Mouse (Mus musculus) adrenal gland, adult (tissue): ENCODE measurements around the gene Atp5k.

Experiments
- DNase-seq, 2 experiments: peaks; one replicate each; pipeline ENCODE4 v3.0.0; 2022 to 2023; ENCODE audit warnings: low spot score in 1 of 2; ENCODE audit not compliant: inconsistent age in 2 of 2

Gene Atp5k

DNA sequence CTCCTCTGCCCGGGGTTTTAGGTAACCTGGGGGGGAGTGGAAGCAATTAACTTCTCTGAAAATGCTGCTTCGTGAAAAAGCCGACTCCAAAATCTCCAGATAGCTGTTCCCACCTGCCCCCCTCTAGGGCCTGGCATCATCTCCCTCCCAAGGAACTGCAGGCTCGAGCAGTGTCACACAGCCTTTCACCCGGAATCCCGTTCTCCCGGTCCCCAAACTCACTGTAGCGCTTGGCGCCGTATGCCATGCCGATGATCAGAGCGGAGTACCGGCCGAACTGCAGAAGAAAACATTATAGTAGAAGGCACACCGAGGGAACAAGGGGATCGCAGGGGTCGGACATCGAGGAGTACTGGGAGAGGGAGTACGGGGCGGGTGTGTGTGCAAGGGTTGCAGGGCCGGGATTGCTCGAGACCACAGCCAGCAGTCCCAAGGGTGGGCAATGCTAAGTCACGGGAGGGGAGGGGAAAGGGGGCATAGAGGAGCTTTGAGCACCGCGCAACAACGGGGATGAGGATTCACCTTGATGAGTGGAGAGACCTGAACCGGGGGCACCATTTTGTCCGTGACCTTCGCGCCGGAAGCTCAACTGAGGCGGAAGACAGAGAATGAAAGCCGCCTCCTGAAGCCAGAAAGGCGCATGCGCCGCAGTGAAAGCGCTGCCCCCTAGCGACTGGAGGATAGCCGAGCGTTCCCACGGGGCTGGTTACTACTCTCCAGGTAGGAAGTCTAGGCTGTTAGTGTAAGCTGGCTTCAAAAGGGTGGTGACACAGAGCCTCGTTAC is at the start of gene Atp5k:
Gene Atp5k (minus strand): TSS at position 645 of the 784 bp plus-strand sequence.
- peak; percentile 94 to 98 for DNase-seq

- DNase-seq = no peak
These were observed 48.8 kb upstream of the Atp5k start for GRCm38 (mm10) chr5:108483006-108483405.

GRCm38 (mm10) chr5:108475977-108476376 is 41.7 kb upstream of the Atp5k start:
- DNase-seq = peak in 1 of 2 experiments; percentile 16

DNA sequence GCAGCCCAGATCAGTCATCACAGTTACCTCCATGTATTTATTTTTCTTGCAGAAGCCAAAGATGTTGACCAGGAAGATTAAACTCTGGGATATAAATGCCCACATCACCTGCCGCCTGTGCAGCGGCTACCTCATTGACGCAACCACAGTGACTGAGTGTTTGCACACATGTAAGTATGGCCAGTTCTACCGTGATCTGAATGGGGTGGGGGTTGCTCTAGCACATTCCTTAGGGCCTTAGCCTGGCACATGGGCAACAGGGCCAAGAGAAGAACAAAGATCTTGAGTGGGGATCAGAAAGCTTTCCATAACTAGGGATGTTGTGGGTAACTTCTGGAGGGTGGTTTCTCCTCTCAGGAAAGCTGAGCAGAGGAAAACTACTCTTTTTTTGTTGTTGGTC is 39.5 kb upstream of the Atp5k start:
- no peak for DNase-seq

GRCm38 (mm10) chr5:108469617-108470016 is 35.4 kb upstream of the Atp5k start:
- no peak for DNase-seq

- no peak for DNase-seq
These were observed 32.4 kb upstream of the Atp5k start for GRCm38 (mm10) chr5:108466647-108467046.

DNA sequence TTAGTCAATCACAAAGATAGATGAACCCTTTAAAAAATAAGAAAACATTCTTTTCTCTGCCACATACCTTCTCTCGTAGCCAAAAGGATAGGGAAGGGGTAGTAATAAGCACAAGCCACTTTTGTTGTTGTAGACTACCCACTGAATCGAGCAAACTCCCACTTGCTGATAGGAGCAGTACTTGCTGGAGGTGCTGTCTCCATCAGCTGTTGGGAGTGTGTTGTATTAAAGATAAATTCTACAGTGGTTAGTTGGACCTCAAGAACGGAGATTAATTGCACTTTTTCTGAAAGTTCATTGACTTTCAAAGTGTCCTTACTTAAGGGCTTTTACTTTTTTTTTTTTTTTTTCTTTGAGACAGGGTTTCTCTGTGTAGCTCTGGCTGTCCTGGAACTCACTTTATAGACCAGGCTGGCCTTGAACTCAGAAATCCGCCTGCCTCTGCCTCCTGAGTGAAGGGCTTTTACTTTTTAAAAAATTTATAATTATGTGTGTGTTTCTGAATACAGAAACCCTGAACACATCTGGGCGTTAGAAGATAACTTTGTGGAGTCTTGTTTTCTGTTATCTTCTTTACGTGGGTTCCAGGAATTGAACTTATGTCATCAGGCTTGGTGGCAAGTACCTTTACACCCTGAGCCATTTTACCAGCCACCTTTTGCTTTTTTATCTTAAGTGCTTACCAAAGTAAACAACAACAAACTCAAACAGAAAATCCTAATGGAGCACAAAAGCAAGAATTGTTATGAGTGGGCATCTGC is 31.1 kb upstream of the Atp5k start:
- DNase-seq = no peak

DNA sequence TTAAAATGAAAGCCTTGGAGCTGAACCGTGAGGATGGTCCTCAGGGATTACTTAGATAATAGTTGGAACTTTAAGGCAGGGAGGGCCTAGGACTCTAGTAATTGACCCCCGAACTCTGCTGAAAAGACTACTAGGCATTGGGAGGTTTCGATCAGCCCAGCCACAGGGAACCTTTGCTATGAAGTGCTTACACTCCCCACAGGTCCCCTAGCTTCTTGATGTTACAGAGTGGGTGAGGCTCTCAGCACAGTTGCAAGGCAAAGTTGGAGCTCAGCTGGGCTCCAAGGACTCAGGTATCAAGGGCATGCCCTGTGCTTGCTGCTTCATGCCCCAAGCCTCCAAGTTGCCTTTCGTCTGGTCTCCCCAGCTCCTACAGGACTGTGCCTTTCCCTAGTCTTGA is 28.2 kb upstream of the Atp5k start:
- DNase-seq = peak in 1 of 2 experiments; percentile 59

GRCm38 (mm10) chr5:108461082-108462065 is 27.1 kb upstream of the Atp5k start, which contains the start of gene Pcgf3:
Pcgf3 (plus strand) TSS chr5:108461232.
- DNase-seq = peak; percentile 98 to 99

GRCm38 (mm10) chr5:108460461-108460860 is 26.2 kb upstream of the Atp5k start:
- peak in 1 of 2 experiments; percentile 33 for DNase-seq

- no peak for DNase-seq
These were observed 24.5 kb upstream of the Atp5k start for GRCm38 (mm10) chr5:108458706-108459105.

DNA sequence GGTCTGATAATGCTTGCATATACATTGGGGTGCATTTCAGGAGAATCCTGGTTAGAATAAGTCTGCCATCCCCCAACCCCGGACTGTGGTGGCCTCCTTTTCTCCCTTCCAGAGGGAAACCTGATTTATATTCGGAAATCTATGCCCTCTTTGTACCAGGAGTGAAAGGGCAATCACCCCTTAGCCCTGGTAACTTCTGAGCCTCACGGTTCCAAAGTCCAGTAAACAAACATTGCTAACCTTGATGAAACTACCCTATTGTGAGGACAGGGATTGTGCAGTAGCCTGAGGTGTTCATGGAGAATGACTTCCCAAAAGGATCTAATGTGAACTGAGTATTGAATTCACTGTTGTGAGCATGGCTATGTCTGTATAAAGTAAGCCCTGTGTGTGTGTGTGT is 19.8 kb upstream of the Atp5k start:
- no peak for DNase-seq

- DNase-seq = no peak
These were observed 18.2 kb upstream of the Atp5k start for GRCm38 (mm10) chr5:108452422-108452821.

DNA sequence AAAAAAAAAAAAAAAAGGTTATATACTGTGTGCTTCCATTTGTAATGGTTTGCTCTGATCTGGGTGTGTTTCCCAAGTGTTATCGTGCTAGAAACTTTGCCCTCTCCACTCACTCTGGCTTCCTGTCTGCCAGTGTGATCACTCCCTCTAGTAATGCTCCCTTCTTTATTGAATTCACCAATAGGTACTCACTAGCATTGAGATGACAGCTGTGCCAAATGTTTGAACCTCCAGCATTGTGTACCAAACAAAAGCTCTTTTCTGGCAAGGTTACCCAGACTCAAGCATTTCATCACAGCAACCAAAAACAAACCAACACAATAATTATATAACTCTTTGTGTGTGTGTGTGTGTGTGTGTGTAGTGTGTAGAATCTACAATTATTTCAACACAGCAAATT is 17.4 kb upstream of the Atp5k start:
- DNase-seq = no peak

GRCm38 (mm10) chr5:108450837-108451540 is 16.7 kb upstream of the Atp5k start:
- DNase-seq = no peak

DNA sequence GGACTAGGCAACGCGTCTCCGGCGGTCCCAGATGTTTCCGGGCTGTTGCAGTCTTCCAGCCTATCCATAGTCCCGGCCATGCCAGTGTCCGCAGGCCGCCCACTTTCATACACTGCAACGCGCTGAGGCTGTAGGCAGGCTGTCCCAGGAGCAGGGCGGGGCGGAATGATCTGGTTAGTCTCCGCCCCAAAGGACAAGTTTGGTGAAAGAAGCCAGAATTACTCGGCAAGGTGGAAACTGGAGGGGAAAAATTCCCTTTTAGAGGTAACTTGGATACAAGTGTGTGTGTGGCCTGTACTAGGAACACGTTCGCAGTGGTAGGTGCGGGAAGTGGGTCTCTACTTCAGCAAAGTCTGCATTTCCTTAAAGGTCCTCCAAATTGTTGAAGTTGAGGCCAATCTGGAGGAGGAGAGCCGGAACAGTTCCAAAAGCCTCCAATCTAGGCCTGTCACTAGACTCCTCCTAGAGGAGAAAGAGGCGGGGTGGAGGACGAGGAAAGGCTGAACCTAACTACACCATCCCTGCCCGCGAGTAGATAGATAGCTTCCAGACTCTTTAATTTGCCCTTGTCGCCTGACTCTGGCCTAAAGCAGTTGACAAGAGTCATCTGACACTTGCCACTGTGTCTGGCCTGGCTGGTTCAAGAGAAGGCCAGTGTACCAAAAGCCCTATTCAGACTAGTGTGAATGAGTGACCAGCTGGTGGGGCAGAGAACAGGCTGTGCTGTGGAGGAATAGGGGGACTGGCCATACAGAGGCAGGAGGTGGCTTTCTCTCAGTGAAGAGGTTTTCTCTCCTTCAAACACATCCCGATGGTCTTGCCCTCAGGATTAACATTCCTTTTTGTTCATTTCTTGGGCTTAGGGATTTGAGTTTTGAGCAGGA is 14.8 kb upstream of the Atp5k start, which contains the start of gene Mfsd7a:
Gene Mfsd7a (minus strand): TSS at position 107 of the 884 bp plus-strand sequence.
- peak; percentile 83 to 95 for DNase-seq

DNA sequence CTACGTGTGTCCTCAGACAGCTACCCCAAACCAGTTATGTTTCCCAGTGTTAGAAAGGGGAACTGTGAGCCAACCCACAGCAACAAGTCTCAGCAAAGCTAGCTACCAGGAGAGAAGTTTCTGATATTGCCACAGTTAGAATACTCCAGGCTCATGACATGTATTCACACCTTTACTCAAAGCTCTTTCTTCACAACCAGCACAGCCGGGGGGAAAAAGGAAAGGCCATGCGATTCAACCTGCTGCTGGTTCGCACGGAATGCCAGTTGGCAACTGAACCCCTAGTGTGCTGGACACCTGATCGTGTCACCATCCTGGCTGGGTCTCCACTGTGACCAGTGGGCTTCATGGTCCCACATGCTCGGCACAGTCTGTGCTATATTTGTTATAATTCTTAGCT is 13.6 kb upstream of the Atp5k start:
- no peak for DNase-seq

- no peak for DNase-seq
These were observed 12.7 kb upstream of the Atp5k start for GRCm38 (mm10) chr5:108446973-108447372.

- no peak for DNase-seq
These were observed 1.9 kb upstream of the Atp5k start for GRCm38 (mm10) chr5:108436101-108436500.
